Comparison of ENCODE assay signal across 16 mouse cellular contexts in the genomic region with DNA sequence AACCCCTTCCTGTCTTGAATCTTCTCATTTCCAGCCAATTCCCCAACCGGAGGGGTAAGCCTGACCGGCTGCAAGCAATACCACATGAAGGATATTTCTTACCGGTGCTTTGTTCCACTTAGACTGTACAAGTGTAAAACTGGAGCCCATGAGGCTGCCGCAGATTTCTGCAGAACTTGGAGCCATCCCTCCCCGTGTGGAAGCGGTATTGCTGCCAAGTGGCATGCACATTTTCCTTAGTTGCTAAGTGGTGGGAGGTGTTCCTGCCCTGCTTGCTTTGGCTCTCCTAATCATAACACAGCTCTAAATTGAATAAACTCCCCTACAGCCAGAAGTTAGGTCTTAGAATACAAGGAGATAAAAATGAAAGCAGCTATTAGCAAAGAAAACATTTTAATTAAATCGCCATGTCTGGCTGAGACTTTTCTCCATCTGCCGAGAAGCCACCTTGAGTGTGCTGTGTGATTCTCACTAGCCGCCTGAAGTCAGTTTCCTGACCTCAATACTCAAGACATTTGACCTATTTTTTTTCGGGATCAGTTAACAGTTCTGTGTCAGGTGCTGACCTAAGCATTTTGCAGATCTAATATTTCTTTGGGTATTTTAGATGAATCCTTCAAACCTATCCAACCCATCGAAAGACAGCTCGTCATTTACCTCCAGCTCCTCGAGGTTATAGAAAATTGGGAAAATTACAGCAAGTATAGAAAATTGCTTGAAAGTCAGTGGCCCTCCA. TPM values are rescaled to one million over a fixed set of nuclear protein-coding genes. Genes with fewer than 3 reads are reported as not detected.
A peak's percentile ranks its signal among the peaks of the same experiment; 100 is the strongest.
DNase-seq lines count a peak whose midpoint lies in the region; ATAC-seq and TF ChIP-seq lines count a peak whose summit lies in the region.
"Had no signal": no experiment of that assay in that cellular context is flagged by ENCODE, and none has a peak within 500 bp of the region (broad histone marks: within the 10 kb centered on the region; RNA-seq: fewer than 3 reads in every experiment).

No protein-coding gene starts in this region.

- no peaks in the 10 kb centered on the region for H3K9me3 ChIP-seq in embryonic facial prominence, embryonic 13.5 days
- H3K9me3 ChIP-seq in embryonic facial prominence, embryonic 10.5 days, result no peaks in the 10 kb centered on the region
- H3K9me3 ChIP-seq in midbrain, postnatal 0 days (ENCODE audit: low read length), result no peaks in the 10 kb centered on the region
- H3K9me3 ChIP-seq: embryonic facial prominence, embryonic 15.5 days; liver, embryonic 13.5 days had no signal

- H3K27me3 ChIP-seq in embryonic facial prominence, embryonic 13.5 days, result peaks cover 22% of the 10 kb centered on the region
- peaks cover 19% of the 10 kb centered on the region for H3K27me3 ChIP-seq in embryonic facial prominence, embryonic 10.5 days (replicated peaks; ENCODE audit: low read depth, poor library complexity, severe bottlenecking)
- H3K27me3 ChIP-seq in midbrain, postnatal 0 days (ENCODE audit: insufficient read depth, low read length), result no peaks in the 10 kb centered on the region

- no peak overlapping the region for H3K9ac ChIP-seq in embryonic facial prominence, embryonic 13.5 days
- H3K9ac ChIP-seq in midbrain, postnatal 0 days (replicated peaks; ENCODE audit: low read length, poor library complexity, severe bottlenecking), result no peak overlapping the region
- H3K9ac ChIP-seq: embryonic facial prominence, embryonic 15.5 days; hindbrain, embryonic 14.5 days; liver, embryonic 13.5 days had no signal

- no peak for TF ChIP-seq CTCF in midbrain, postnatal 0 days (IDR thresholded peaks at IDR 0.05)

- H3K4me2 ChIP-seq in embryonic facial prominence, embryonic 13.5 days, result no peak overlapping the region
- H3K4me2 ChIP-seq in midbrain, postnatal 0 days (ENCODE audit: low read depth, low read length, poor library complexity, severe bottlenecking), result no peak overlapping the region
- H3K4me2 ChIP-seq: embryonic facial prominence, embryonic 15.5 days; hindbrain, embryonic 14.5 days; liver, embryonic 13.5 days had no signal

- H3K4me3 ChIP-seq in embryonic facial prominence, embryonic 13.5 days, result no peak overlapping the region
- H3K4me3 ChIP-seq in embryonic facial prominence, embryonic 10.5 days, result no peak overlapping the region
- H3K4me3 ChIP-seq in midbrain, postnatal 0 days (ENCODE audit: low read depth, low read length), result no peak overlapping the region
- H3K4me3 ChIP-seq: embryonic facial prominence, embryonic 15.5 days; liver, embryonic 13.5 days had no signal

- H3K36me3 ChIP-seq in embryonic facial prominence, embryonic 13.5 days, result peaks cover 40% of the 10 kb centered on the region
- H3K36me3 ChIP-seq in embryonic facial prominence, embryonic 10.5 days (replicated peaks), result peaks cover 48% of the 10 kb centered on the region
- peaks cover 35% of the 10 kb centered on the region for H3K36me3 ChIP-seq in midbrain, postnatal 0 days (ENCODE audit: insufficient read depth, low read length)

- WGBS in embryonic facial prominence, embryonic 13.5 days, result 63% methylated on average over 13 of the region's 13 CpGs
- 79% methylated on average over 13 of the region's 13 CpGs for WGBS in embryonic facial prominence, embryonic 10.5 days
- 78% methylated on average over 13 of the region's 13 CpGs for WGBS in midbrain, postnatal 0 days

- intact Hi-C loops in left cerebral cortex, postnatal 4 days (cut with DNase I), result no loop called here

- no peak for DNase-seq in embryonic facial prominence, embryonic 10.5 days (ENCODE audit: low spot score)
- peak; percentile 58 to 74 for DNase-seq in left cerebral cortex, adult 18-20 months (ENCODE audit: low spot score in 2 of 2)
- DNase-seq in left cerebral cortex, postnatal 4 days, result no peak
- DNase-seq in frontal cortex, postnatal 14 days (ENCODE audit: low spot score in 2 of 2), result peak; percentile 42 to 58
- DNase-seq in lung, postnatal 14 days, result peak; percentile 33
- no peak for DNase-seq in spleen, postnatal 14 days (ENCODE audit: low spot score in 2 of 2)
- DNase-seq in midbrain, postnatal 0 days (ENCODE audit: low spot score), result no peak
- DNase-seq: gastrocnemius, postnatal 25 days; kidney, postnatal 14 days; liver, embryonic 13.5 days; thymus, postnatal 14 days had no signal

- H3K4me1 ChIP-seq in embryonic facial prominence, embryonic 13.5 days, result no peaks in the 10 kb centered on the region
- peaks cover 22% of the 10 kb centered on the region for H3K4me1 ChIP-seq in embryonic facial prominence, embryonic 10.5 days
- H3K4me1 ChIP-seq in midbrain, postnatal 0 days (ENCODE audit: insufficient read depth, low read length), result no peaks in the 10 kb centered on the region

- ATAC-seq in embryonic facial prominence, embryonic 13.5 days (ENCODE audit: insufficient number of reproducible peaks, insufficient read depth, low FRiP score, low TSS enrichment, low read depth), result no peak
- no peak for ATAC-seq in midbrain, postnatal 0 days (ENCODE audit: low FRiP score)

- H3K27ac ChIP-seq in embryonic facial prominence, embryonic 13.5 days, result 0 out of 2 replicates have a peak overlapping the region, but pooled peaks have one; percentile 12
- H3K27ac ChIP-seq in embryonic facial prominence, embryonic 10.5 days (replicated peaks), result no peak overlapping the region
- no peak overlapping the region for H3K27ac ChIP-seq in midbrain, postnatal 0 days (ENCODE audit: low read depth, low read length)
- H3K27ac ChIP-seq: embryonic facial prominence, embryonic 15.5 days; hindbrain, embryonic 14.5 days; liver, embryonic 13.5 days had no signal

RNA-seq across cellular contexts. Expression of gene Cad, which starts 25.6 kb away (rescaled TPM):
- 27.9 and 30.2 TPM in 2 replicates for polyA plus RNA-seq in embryonic facial prominence, embryonic 13.5 days (2015; fragmentation: Nextera tagmentation; extraction: Ambion mirVana)
- polyA plus RNA-seq in embryonic facial prominence, embryonic 10.5 days (2016; fragmentation: Nextera tagmentation; extraction: Ambion mirVana), result 64.6 and 71.3 TPM in 2 replicates
- total RNA-seq in left cerebral cortex, adult 18-20 months (2021), result 10 to 100 TPM; 19.2 to 24.4 TPM
- total RNA-seq in left cerebral cortex, postnatal 4 days (2021), result 10 to 100 TPM; 34.1 to 37.6 TPM
- total RNA-seq in midbrain, postnatal 0 days (2014; rRNA removed), result 39.5 and 44.8 TPM in 2 replicates
- polyA plus RNA-seq in midbrain, postnatal 0 days (2015; fragmentation: Nextera tagmentation; extraction: Ambion mirVana), result 6.7 and 7.8 TPM in 2 replicates

RNA-seq across cellular contexts. Expression of gene Dnajc5g, which starts 25.9 kb away (rescaled TPM):
- polyA plus RNA-seq in embryonic facial prominence, embryonic 13.5 days (2015; fragmentation: Nextera tagmentation; extraction: Ambion mirVana), result not detected in 2 replicates
- polyA plus RNA-seq in embryonic facial prominence, embryonic 10.5 days (2016; fragmentation: Nextera tagmentation; extraction: Ambion mirVana), result not detected in 2 replicates
- total RNA-seq in left cerebral cortex, adult 18-20 months (2021), result not detected
- total RNA-seq in left cerebral cortex, postnatal 4 days (2021), result not detected
- not detected in 2 replicates for total RNA-seq in midbrain, postnatal 0 days (2014; rRNA removed)
- polyA plus RNA-seq in midbrain, postnatal 0 days (2015; fragmentation: Nextera tagmentation; extraction: Ambion mirVana), result not detected in 2 replicates
- total RNA-seq: adrenal gland, adult 18-20 months; gastrocnemius, postnatal 25 days had no signal
- polyA plus RNA-seq: cerebellum, adult 2 months; embryonic facial prominence, embryonic 15.5 days; hindbrain, embryonic 14.5 days; liver, embryonic 13.5 days had no signal

RNA-seq across cellular contexts. Expression of gene Slc30a3, which starts 27.8 kb away (rescaled TPM):
- polyA plus RNA-seq in embryonic facial prominence, embryonic 13.5 days (2015; fragmentation: Nextera tagmentation; extraction: Ambion mirVana), result 0.73 TPM in 1 of 2 replicates, not detected in the other
- polyA plus RNA-seq in embryonic facial prominence, embryonic 10.5 days (2016; fragmentation: Nextera tagmentation; extraction: Ambion mirVana), result 0.59 and 0.85 TPM in 2 replicates
- total RNA-seq in left cerebral cortex, adult 18-20 months (2021), result 100 to 1,000 TPM; 145 to 165 TPM
- 10 to 100 TPM; 11.9 to 14.1 TPM for total RNA-seq in left cerebral cortex, postnatal 4 days (2021)
- total RNA-seq in midbrain, postnatal 0 days (2014; rRNA removed), result 19.3 and 24.1 TPM in 2 replicates
- polyA plus RNA-seq in midbrain, postnatal 0 days (2015; fragmentation: Nextera tagmentation; extraction: Ambion mirVana), result 14.0 and 20.6 TPM in 2 replicates
- total RNA-seq: adrenal gland, adult 18-20 months had no signal

RNA-seq across cellular contexts. Expression of gene Slc5a6, which starts 31.5 kb away (rescaled TPM):
- polyA plus RNA-seq in embryonic facial prominence, embryonic 13.5 days (2015; fragmentation: Nextera tagmentation; extraction: Ambion mirVana), result 10.2 and 11.8 TPM in 2 replicates
- polyA plus RNA-seq in embryonic facial prominence, embryonic 10.5 days (2016; fragmentation: Nextera tagmentation; extraction: Ambion mirVana), result 9.9 and 12.2 TPM in 2 replicates
- total RNA-seq in left cerebral cortex, adult 18-20 months (2021), result 10 to 100 TPM; 19.3 to 20.9 TPM
- total RNA-seq in left cerebral cortex, postnatal 4 days (2021), result 10 to 100 TPM; 17.6 to 23.5 TPM
- 43.8 and 44.9 TPM in 2 replicates for total RNA-seq in midbrain, postnatal 0 days (2014; rRNA removed)
- polyA plus RNA-seq in midbrain, postnatal 0 days (2015; fragmentation: Nextera tagmentation; extraction: Ambion mirVana), result 32.3 and 33.0 TPM in 2 replicates

RNA-seq across cellular contexts. Expression of gene Atraid, which starts 32.1 kb away (rescaled TPM):
- polyA plus RNA-seq in embryonic facial prominence, embryonic 13.5 days (2015; fragmentation: Nextera tagmentation; extraction: Ambion mirVana), result 123 and 138 TPM in 2 replicates
- 60.2 and 64.8 TPM in 2 replicates for polyA plus RNA-seq in embryonic facial prominence, embryonic 10.5 days (2016; fragmentation: Nextera tagmentation; extraction: Ambion mirVana)
- 10 to 100 TPM; 70.6 to 73.8 TPM for total RNA-seq in left cerebral cortex, adult 18-20 months (2021)
- 10 to 100 TPM; 59.2 to 66.2 TPM for total RNA-seq in left cerebral cortex, postnatal 4 days (2021)
- total RNA-seq in midbrain, postnatal 0 days (2014; rRNA removed), result 138 and 155 TPM in 2 replicates
- polyA plus RNA-seq in midbrain, postnatal 0 days (2015; fragmentation: Nextera tagmentation; extraction: Ambion mirVana), result 235 and 243 TPM in 2 replicates

Comparison
In these comparisons a context has a peak if more than half of its experiments do, and no peak if none do; other contexts are left out.
1. DNase-seq: peak in left cerebral cortex, adult 18-20 months (2 of 2), frontal cortex, postnatal 14 days (2 of 2) and lung, postnatal 14 days (single experiment); none in embryonic facial prominence, embryonic 10.5 days (single experiment), left cerebral cortex, postnatal 4 days (single experiment), spleen, postnatal 14 days (0 of 2) and midbrain, postnatal 0 days (single experiment).